Mouse (Mus musculus) forebrain, embryonic 14.5 days (tissue): ENCODE measurements around the gene Cul4a. TPM values are rescaled to one million over a fixed set of nuclear protein-coding genes. Genes with fewer than 3 reads are reported as not detected.
"Not testable (repeated sequence)": the region's sequence is repeated elsewhere in the genome, so short reads cannot be mapped to it uniquely, and the experiment has no call there.

Experiments
- ATAC-seq: fragments of 200-750 bp; cut with Nextera tagmentation; 2 replicates; pipeline ENCODE4 v1.8.0; 2017; ENCODE audit warnings: mild to moderate bottlenecking, moderate library complexity
- DNase-seq: peaks from one replicate; pipeline ENCODE4 v3.0.0-alpha.2; 2015; ENCODE audit warnings: low spot score
- H3K27ac ChIP-seq: fragments of 300-500 bp; sonication (generic); 2 replicates; pipeline ENCODE4 v1.5.1; 2014; ENCODE audit warnings: low read depth, mild to moderate bottlenecking, control low read depth, low read length, moderate library complexity
- H3K27me3 ChIP-seq: fragments of 300-500 bp; sonication (generic); replicated peaks from 2 replicates; pipeline ENCODE4 v1.6.1; 2014; ENCODE audit warnings: low read length, control low read depth, mixed read lengths; ENCODE audit not compliant: control insufficient read depth, insufficient read depth
- H3K36me3 ChIP-seq: fragments of 300-500 bp; sonication (generic); 2 replicates; pipeline ENCODE4 v1.6.1; 2014; ENCODE audit warnings: low read length, control low read depth; ENCODE audit not compliant: control insufficient read depth, insufficient read depth
- H3K4me1 ChIP-seq: fragments of 300-500 bp; sonication (generic); 2 replicates; pipeline ENCODE4 v1.6.1; 2014; ENCODE audit warnings: antibody characterized with exemption, low read length, control low read depth; ENCODE audit not compliant: control insufficient read depth, insufficient read depth
- H3K4me2 ChIP-seq: fragments of 300-500 bp; sonication (generic); 2 replicates; pipeline ENCODE4 v1.6.1; 2014; ENCODE audit warnings: mild to moderate bottlenecking, control low read depth, low read length
- H3K4me3 ChIP-seq: fragments of 300-500 bp; sonication (generic); 2 replicates; pipeline ENCODE4 v1.5.1; 2014; ENCODE audit warnings: low read depth, low read length, control low read depth
- H3K9ac ChIP-seq: fragments of 300-500 bp; sonication (generic); 2 replicates; pipeline ENCODE4 v1.6.1; 2014; ENCODE audit warnings: mild to moderate bottlenecking, low read length, control low read depth, moderate library complexity
- H3K9me3 ChIP-seq: fragments of 300-500 bp; sonication (generic); replicated peaks from 2 replicates; pipeline ENCODE4 v1.6.1; 2016; ENCODE audit warnings: low read length, control low read depth, mixed read lengths; ENCODE audit not compliant: control insufficient read depth
- WGBS: fragments of 180-500 bp; shearing (Covaris S2); extraction: QIAGEN DNeasy Blood & Tissue Kit; methylation state at CpG from one replicate; pipeline ENCODE4 v1.1.7; 2014; 5-methylcytosine and 5-hydroxymethylcytosine counted together
- polyA plus RNA-seq: library from polyadenylated mRNA; unstranded; fragments of >200 nt; fragmentation: Nextera tagmentation; extraction: Ambion mirVana; gene quantifications from 2 replicates; pipeline ENCODE4 v1.2.1, GENCODE M21; 2014

The Cul4a gene
- 66.4 and 72.0 TPM in 2 replicates for polyA plus RNA-seq

GRCm38 (mm10) chr8:13105087-13105881 lies at the start of gene Cul4a, which contains the start of gene Pcid2:
Gene Cul4a, plus strand, starts transcription at chr8:13105621.
Gene Pcid2, minus strand, starts transcription at chr8:13105459.
- under 1% methylated on average over 60 of the region's 87 CpGs for WGBS
- 0 out of 2 replicates have a peak, but pooled peaks cover 2% of the 10 kb centered on the region for H3K36me3 ChIP-seq
- H3K27me3 ChIP-seq = no peaks in the 10 kb centered on the region
- H3K27ac ChIP-seq = peak within 1 kb of the TSS; percentile 91
- ATAC-seq (peak; percentile 95), DNase-seq (peak; percentile 99)
- peak within 1 kb of the TSS; percentile 94 for H3K4me2 ChIP-seq
- peak within 1 kb of the TSS; percentile 92 for H3K9ac ChIP-seq
- H3K4me3 ChIP-seq = peak within 1 kb of the TSS; percentile 98
- H3K9me3 ChIP-seq = no peaks in the 10 kb centered on the region
- H3K4me1 ChIP-seq = peaks cover 11% of the 10 kb centered on the region

- Histone ChIP-seq H3K27me3 (no peaks in the 10 kb centered on the region), H3K36me3 (no peaks in the 10 kb centered on the region), H3K9ac (no peak overlapping the region), H3K4me1 (no peaks in the 10 kb centered on the region), H3K4me3 (no peak overlapping the region), H3K9me3 (no peaks in the 10 kb centered on the region), H3K27ac (no peak overlapping the region), H3K4me2 (no peak overlapping the region)
- 88% methylated on average over 4 of the region's 4 CpGs for WGBS
- DNase-seq (no peak), ATAC-seq (no peak)
Observed at GRCm38 (mm10) chr8:13057351-13057750, 48.1 kb upstream of the Cul4a start.

- H3K4me3 ChIP-seq = no peak within 1 kb of the TSS
- H3K27ac ChIP-seq = no peak within 1 kb of the TSS
- no peak for ATAC-seq
- H3K4me2 ChIP-seq = no peak within 1 kb of the TSS
- no peaks in the 10 kb centered on the region for H3K9me3 ChIP-seq
- no peaks in the 10 kb centered on the region for H3K36me3 ChIP-seq
- H3K4me1 ChIP-seq = no peaks in the 10 kb centered on the region
- 86% methylated on average over 17 of the region's 17 CpGs for WGBS
- no peak within 1 kb of the TSS for H3K9ac ChIP-seq
- no peak for DNase-seq
- no peaks in the 10 kb centered on the region for H3K27me3 ChIP-seq
Observed at GRCm38 (mm10) chr8:13060441-13061150, 44.8 kb upstream of the Cul4a start, which contains the start of gene Proz. Gene Proz, plus strand, starts transcription at chr8:13060914.

GRCm38 (mm10) chr8:13063112-13063511 lies 42.3 kb upstream of the Cul4a start:
- no peaks in the 10 kb centered on the region for H3K4me1 ChIP-seq
- ATAC-seq (no peak), DNase-seq (no peak)
- H3K4me2 ChIP-seq = no peak overlapping the region
- no peak overlapping the region for H3K9ac ChIP-seq
- no peak overlapping the region for H3K27ac ChIP-seq
- no peaks in the 10 kb centered on the region for H3K36me3 ChIP-seq
- H3K9me3 ChIP-seq = no peaks in the 10 kb centered on the region
- H3K4me3 ChIP-seq = no peak overlapping the region
- no peaks in the 10 kb centered on the region for H3K27me3 ChIP-seq
- 80% methylated on average over 16 of the region's 16 CpGs for WGBS

- ATAC-seq = no peak
- DNase-seq = no peak
- no peaks in the 10 kb centered on the region for H3K27me3 ChIP-seq
- H3K36me3 ChIP-seq = peaks cover 57% of the 10 kb centered on the region
- H3K9me3 ChIP-seq = no peaks in the 10 kb centered on the region
- H3K27ac ChIP-seq = no peak overlapping the region
- WGBS = 95% methylated on average over 11 of the region's 11 CpGs
- H3K4me1 ChIP-seq = no peaks in the 10 kb centered on the region
- no peak overlapping the region for H3K9ac ChIP-seq
- H3K4me3 ChIP-seq = no peak overlapping the region
- H3K4me2 ChIP-seq = no peak overlapping the region
Observed at GRCm38 (mm10) chr8:13073255-13073654, 32.2 kb upstream of the Cul4a start.

- no peak for ATAC-seq
- H3K27me3 ChIP-seq = no peaks in the 10 kb centered on the region
- H3K36me3 ChIP-seq = peaks cover 75% of the 10 kb centered on the region
- no peaks in the 10 kb centered on the region for H3K9me3 ChIP-seq
- no peak overlapping the region for H3K9ac ChIP-seq
- H3K4me1 ChIP-seq = no peaks in the 10 kb centered on the region
- WGBS = 96% methylated on average over 8 of the region's 8 CpGs
- no peak overlapping the region for H3K4me3 ChIP-seq
- DNase-seq = no peak
- H3K27ac ChIP-seq = no peak overlapping the region
- no peak overlapping the region for H3K4me2 ChIP-seq
Observed at GRCm38 (mm10) chr8:13075044-13075443, 30.4 kb upstream of the Cul4a start.

GRCm38 (mm10) chr8:13075579-13075978 lies 29.8 kb upstream of the Cul4a start:
- H3K9ac ChIP-seq, H3K4me1 ChIP-seq, H3K27ac ChIP-seq, H3K4me3 ChIP-seq, H3K9me3 ChIP-seq, DNase-seq, H3K27me3 ChIP-seq, ATAC-seq, H3K4me2 ChIP-seq: not testable (repeated sequence)
- 88% methylated on average over 1 of the region's 1 CpGs for WGBS
- peaks cover 80% of the 10 kb centered on the region for H3K36me3 ChIP-seq

GRCm38 (mm10) chr8:13077542-13077941 lies 27.9 kb upstream of the Cul4a start:
- Histone ChIP-seq H3K36me3 (peaks cover 100% of the 10 kb centered on the region), H3K4me3 (no peak overlapping the region)
- no peak for ATAC-seq

More at GRCm38 (mm10) chr8:13077542-13077941, 27.9 kb upstream of the Cul4a start:
- H3K4me2 ChIP-seq = no peak overlapping the region
- no peaks in the 10 kb centered on the region for H3K27me3 ChIP-seq
- no peaks in the 10 kb centered on the region for H3K9me3 ChIP-seq
- DNase-seq = no peak
- no peaks in the 10 kb centered on the region for H3K4me1 ChIP-seq
- WGBS = 84% methylated on average over 7 of the region's 7 CpGs
- no peak overlapping the region for H3K27ac ChIP-seq
- no peak overlapping the region for H3K9ac ChIP-seq
